ENCODE assay signal across 8 mouse cellular contexts in the genomic region with DNA sequence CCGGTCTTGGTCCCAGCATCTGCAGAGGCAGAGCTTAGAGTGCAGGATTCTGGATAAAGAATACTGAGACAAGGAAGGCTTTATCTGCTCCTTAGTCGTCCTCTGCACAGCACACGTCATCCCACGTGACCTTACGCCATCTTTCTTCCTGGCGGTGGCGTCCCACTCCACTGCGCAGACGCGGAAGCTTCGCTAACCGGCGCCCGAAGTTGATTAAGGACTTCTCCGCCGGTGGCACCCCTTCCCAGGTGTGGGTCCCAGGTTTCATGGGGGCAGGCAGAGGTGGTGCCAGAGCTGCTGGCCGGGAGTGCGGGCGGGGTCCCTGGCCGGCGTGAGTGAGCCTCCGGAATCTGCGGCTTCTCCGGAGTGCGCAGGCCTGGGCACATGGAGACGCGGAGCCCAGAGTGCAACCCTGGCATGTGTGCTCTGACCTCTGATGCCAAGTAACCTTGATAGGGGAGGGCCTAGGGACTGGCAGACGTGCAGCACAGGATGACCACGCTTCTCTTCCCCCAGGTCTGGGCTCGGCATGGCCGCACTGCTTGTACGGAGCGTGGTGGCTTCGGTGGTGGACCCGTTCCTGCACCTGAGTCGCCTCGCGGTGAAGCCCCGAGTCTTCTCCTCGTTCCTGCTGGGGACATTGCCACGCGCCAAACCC. TPM values are rescaled to one million over a fixed set of nuclear protein-coding genes. Genes with fewer than 3 reads are reported as not detected.
DNase-seq lines count a peak whose midpoint lies in the region; ATAC-seq lines count a peak whose summit lies in the region.

No protein-coding gene starts in this region.

- H3K9me3 ChIP-seq in hindbrain, embryonic 12.5 days (replicated peaks): no peaks in the 10 kb centered on the region

- peak; percentile 93 for ATAC-seq in hindbrain, embryonic 12.5 days (ENCODE audit: low FRiP score)

- 0 out of 2 replicates have a peak, but pooled peaks cover 3% of the 10 kb centered on the region for H3K36me3 ChIP-seq in hindbrain, embryonic 12.5 days

- H3K4me3 ChIP-seq in hindbrain, embryonic 12.5 days: peak overlapping the region; percentile 94

- no peaks in the 10 kb centered on the region for H3K27me3 ChIP-seq in hindbrain, embryonic 12.5 days

- DNase-seq in Muller cell, postnatal 12 days (ENCODE audit: inconsistent ontology term): peak; percentile 87
- peak; percentile 89 for DNase-seq in cerebellum, adult 9-11 months
- peak; percentile 78 to 84 for DNase-seq in frontal cortex, postnatal 10 days (ENCODE audit: low spot score in 2 of 2)
- peak; percentile 79 to 89 for DNase-seq in layer of hippocampus, postnatal 25 days (ENCODE audit: extremely low spot score in 1 of 2, low spot score in 1 of 2)
- peak; percentile 90 for DNase-seq in lung, postnatal 25 days (ENCODE audit: low spot score)
- peak; percentile 88 for DNase-seq in retina, embryonic 14.5 days (ENCODE audit: low spot score)
- DNase-seq in thymus, postnatal 4 days: peak; percentile 93

- H3K27ac ChIP-seq in hindbrain, embryonic 12.5 days: peak overlapping the region; percentile 82

- H3K9ac ChIP-seq in hindbrain, embryonic 12.5 days: peak overlapping the region; percentile 86

- peaks cover 17% of the 10 kb centered on the region for H3K4me1 ChIP-seq in hindbrain, embryonic 12.5 days

- peak overlapping the region; percentile 95 for H3K4me2 ChIP-seq in hindbrain, embryonic 12.5 days (replicated peaks)

- under 1% methylated on average over 42 of the region's 42 CpGs for WGBS in hindbrain, embryonic 12.5 days

RNA-seq across cellular contexts. Expression of gene Ndufs6, which starts 2.6 kb away (rescaled TPM):
- polyA plus RNA-seq in hindbrain, embryonic 12.5 days (2016; fragmentation: Nextera tagmentation; extraction: Ambion mirVana): 263 and 312 TPM in 2 replicates
- 100 to 1,000 TPM; 167 to 186 TPM for total RNA-seq in layer of hippocampus, postnatal 25 days (2021)

RNA-seq across cellular contexts. Expression of gene Mrpl36, which starts 2.7 kb away (rescaled TPM):
- 91.8 and 101 TPM in 2 replicates for polyA plus RNA-seq in hindbrain, embryonic 12.5 days (2016; fragmentation: Nextera tagmentation; extraction: Ambion mirVana)
- 10 to 100 TPM; 37.7 to 40.9 TPM for total RNA-seq in layer of hippocampus, postnatal 25 days (2021)

Comparison
In these comparisons a context has a peak if more than half of its experiments do, and no peak if none do; other contexts are left out.
1. Peak in every context shown above with its lines: DNase-seq, ATAC-seq, H3K4me3 ChIP-seq and H3K27ac ChIP-seq.